Mouse (Mus musculus) heart, adult 2 months (tissue): ENCODE measurements around the gene Sertad3.

Experiments used
- CTCF ChIP-seq: fragments of 200-600 bp; IDR thresholded peaks from 2 replicates; pipeline ENCODE4 v1.8.1; 2022; ENCODE audit warnings: antibody characterized with exemption, mild to moderate bottlenecking, moderate library complexity
- POLR2A ChIP-seq: fragments of 200-500 bp; IDR thresholded peaks from 2 replicates; pipeline ENCODE4 v1.6.1; 2011; ENCODE audit warnings: mild to moderate bottlenecking, low read depth, low read length, control low read depth; ENCODE audit not compliant: insufficient read depth

- TF ChIP-seq POLR2A (no peak), CTCF (no peak)
Measured at GRCm38 (mm10) chr7:27490227-27490542, 16.6 kb downstream of the Sertad3 start.
